Mouse (Mus musculus) adrenal gland, adult 2 months (tissue): Measurements from ENCODE around the gene Gm28363. TPM values are rescaled to one million over a fixed set of nuclear protein-coding genes. Genes with fewer than 3 reads are reported as not detected.
"Not testable (repeated sequence)": the region's sequence is repeated elsewhere in the genome, so short reads cannot be mapped to it uniquely, and the experiment has no call there.

Experiments used
- DNase-seq: peaks from one replicate; pipeline ENCODE4 v3.0.0; 2021
- long read RNA-seq: library from polyadenylated mRNA; stranded (forward); transcript quantifications from one replicate; pipeline ENCODE4 v2.0.0, GENCODE M21; 2021
- polyA plus RNA-seq: library from polyadenylated mRNA; depleted of rRNA; stranded (reverse); fragments of >200 nt; gene quantifications from 2 replicates; pipeline ENCODE4 v1.2.3, GENCODE M21; 2012; rRNA removed
- total RNA-seq, 2 experiments: library from RNA; stranded (reverse); gene quantifications; 2 replicates each; pipeline ENCODE4 v1.2.3; 2021

The Gm28363 gene
- total RNA-seq (not detected), polyA plus RNA-seq (not detected in 2 replicates)
- long read RNA-seq: 0 reads

DNA sequence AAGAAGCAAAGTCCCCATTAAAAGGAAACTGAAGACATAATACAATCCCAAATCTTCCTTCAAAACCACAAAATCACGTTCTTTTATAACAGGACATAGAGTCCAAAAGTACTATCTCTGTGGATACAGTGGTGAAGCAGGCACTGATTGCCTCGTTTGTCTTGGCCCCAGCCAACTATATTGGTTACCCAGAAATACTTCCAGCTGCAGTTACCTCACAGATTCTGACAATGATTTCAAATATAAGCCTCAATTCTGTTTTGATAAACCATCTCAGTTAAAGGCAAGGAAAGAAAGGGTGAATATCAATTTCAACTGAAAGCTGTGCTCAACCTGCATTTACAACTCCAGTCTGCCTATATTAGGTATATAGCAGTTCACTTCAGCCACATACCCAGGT lies at the start of gene Gm28363:
Gene Gm28363, plus strand, starts transcription at position 301 of the 400 bp plus-strand sequence.
- not testable (repeated sequence) for DNase-seq

DNA sequence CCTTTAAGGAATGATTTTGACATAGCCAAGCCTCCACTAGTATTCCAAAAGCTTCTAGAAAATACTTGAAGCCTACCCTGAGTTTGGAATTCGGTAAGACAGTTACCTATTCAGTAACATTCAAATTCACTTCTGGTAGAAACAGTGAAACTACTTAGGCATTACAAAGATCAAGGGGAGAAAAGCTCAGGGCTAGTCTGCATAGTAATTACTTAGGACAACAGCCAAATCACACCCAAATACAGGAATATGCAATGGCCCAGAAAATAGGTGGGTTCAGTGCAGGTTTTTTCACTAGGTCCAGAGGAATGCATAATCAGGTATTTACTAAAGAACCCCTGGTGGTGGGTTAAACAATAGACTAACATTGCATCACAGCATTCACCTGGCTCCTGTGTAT lies 46.7 kb upstream of the Gm28363 start:
- not testable (repeated sequence) for DNase-seq

Other genes with a start within 250 kb of the Gm28363 start
- gene B020011L13Rik, start 84.0 kb downstream of the Gm28363 start, total RNA-seq: not detected
- not detected in 2 replicates for gene B020011L13Rik, start 84.0 kb downstream of the Gm28363 start, polyA plus RNA-seq
- not detected for gene Gm28360, start 132.9 kb downstream of the Gm28363 start, total RNA-seq
- not detected in 2 replicates for gene Gm28360, start 132.9 kb downstream of the Gm28363 start, polyA plus RNA-seq
- gene Gm28168, start 230.9 kb downstream of the Gm28363 start, total RNA-seq: not detected
- not detected in 2 replicates for gene Gm28168, start 230.9 kb downstream of the Gm28363 start, polyA plus RNA-seq